Mouse (Mus musculus) regulatory T cell (primary cell): ENCODE data around the gene Olfr374.
"Not testable (repeated sequence)": the region's sequence is repeated elsewhere in the genome, so short reads cannot be mapped to it uniquely, and the experiment has no call there.

Source experiments
- in situ Hi-C: fragments of 300-600 bp; cut with MboI, MseI; formaldehyde crosslinking; loops from one replicate; pipeline ENCODE4 v1.15.1; 2025; ENCODE audit warnings: high pct_unique_total_duplicates

The Olfr374 gene

GRCm38 (mm10) chr8:72106740-72107139 lies at the start of gene Olfr374:
Olfr374 (plus strand) TSS chr8:72107040.
- in situ Hi-C loops, result no loop called here

- in situ Hi-C loops, result loop anchor here (5.0 kb wide), 1 partner anchor 40 kb away; no protein-coding TSS in a partner anchor
These were observed 49.2 kb upstream of the Olfr374 start for GRCm38 (mm10) chr8:72057643-72058042.

DNA sequence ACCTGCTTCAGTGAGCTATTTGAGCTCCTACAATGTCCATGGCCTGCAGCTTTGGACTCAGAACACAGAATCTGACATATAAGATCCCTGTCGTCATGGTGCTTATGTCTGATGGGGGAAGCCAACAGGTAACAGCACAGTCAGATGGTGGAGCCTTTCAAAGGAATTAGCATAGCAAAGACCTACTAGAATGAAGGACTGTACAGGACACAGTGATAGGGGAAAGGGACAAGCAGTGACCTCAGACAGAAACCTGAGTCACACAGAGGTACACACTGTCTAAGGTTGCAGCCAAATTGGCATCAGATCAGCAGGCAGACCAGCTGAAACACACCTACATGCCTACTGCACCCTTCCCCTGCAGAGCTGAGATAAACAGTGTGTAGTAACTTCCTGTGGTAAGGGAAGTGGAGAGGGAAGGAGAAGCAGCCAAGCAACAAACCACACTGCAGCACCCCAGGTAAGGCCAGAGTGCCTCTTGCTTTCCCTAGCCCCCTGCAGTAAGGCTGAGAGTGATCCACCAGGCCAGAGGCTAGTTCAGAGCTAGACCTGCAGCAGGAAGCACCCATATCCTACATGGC lies 39.9 kb upstream of the Olfr374 start:
- in situ Hi-C loops, result loop anchor here (5.0 kb wide), 1 partner anchor 50 kb away; no protein-coding TSS in a partner anchor

- in situ Hi-C loops, result not testable (repeated sequence)
These were observed 24.0 kb upstream of the Olfr374 start, which contains the start of gene Olfr373 for GRCm38 (mm10) chr8:72082877-72083276. Olfr373 (plus strand) TSS chr8:72083177.

- in situ Hi-C loops, result no loop called here
These were observed 22.1 kb upstream of the Olfr374 start for GRCm38 (mm10) chr8:72084744-72085143.

DNA sequence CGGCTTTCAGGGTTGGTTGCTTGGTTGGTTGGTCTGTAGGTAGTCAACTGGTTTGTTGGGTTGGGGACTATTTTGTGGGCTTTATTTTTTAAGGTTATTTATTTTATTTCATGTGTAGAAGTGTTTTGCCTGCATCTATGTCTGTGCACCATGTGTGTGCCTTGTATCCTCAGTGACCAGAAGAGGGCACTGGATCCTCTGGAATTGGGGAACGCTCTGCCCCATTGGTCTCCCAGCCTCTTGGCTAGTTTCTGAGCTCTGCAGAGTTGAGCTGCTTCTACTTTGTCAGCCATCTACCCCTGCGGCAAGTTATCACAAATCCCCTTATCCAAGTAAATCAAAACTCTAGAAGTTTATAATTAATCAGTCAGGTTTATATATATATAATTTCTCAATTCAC lies 19.2 kb upstream of the Olfr374 start:
- in situ Hi-C loops, result not testable (repeated sequence)

DNA sequence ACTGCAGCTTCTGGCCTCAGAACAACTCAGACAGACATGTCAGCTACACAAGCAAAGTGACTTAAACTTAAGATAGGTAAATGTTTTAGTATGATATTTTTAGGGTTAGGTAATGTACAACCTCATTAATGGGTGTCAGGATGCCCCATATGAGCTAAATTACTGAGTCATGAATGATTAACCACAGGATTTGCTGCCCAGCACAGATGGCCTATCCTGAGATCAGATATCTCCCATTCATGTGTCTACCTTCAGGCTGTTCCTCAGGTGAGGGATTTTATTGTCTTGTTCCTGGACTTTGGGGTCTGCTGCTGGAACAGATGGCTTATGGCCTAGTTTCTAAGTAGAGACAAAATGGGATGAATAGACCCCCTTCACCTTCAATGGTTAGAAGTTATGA lies 10.1 kb upstream of the Olfr374 start:
- in situ Hi-C loops, result loop anchor here (5.0 kb wide), 1 partner anchor 39 kb away; no protein-coding TSS in a partner anchor

DNA sequence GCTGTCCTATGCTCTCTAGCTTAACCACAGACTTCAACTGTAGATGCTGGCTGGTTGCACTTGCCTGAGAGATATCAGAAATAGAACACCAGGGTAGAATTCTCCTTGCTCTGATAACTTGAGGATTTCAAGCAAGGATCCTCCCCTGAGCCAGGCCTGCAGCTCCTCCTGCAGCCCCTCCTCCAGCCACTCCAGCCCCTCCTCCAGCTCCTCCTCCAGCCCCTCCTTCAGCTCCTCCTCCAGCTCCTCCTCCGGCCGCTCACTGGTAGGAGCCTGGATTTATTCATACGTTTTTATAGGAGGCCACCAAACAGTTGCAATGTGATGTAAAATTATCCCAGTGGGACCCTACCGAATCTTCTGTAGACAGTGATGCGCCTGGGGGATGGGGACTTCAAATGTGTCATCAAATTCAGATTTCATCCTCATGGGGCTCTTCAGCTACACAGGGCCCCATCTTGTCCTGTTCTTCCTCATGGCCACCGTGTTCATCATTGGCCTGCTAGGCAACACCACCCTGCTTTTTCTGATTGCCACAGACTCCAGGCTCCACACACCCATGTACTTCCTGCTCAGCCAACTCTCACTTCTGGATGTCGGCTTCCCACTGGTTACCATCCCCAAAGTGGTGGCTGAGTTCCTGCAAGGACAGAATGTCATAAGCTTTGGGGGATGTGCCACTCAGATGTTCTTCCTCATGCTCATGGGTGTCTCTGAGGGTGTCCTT lies 7.3 kb upstream of the Olfr374 start:
- in situ Hi-C loops, result loop anchor here (5.0 kb wide), 1 partner anchor 42 kb away; no protein-coding TSS in a partner anchor

DNA sequence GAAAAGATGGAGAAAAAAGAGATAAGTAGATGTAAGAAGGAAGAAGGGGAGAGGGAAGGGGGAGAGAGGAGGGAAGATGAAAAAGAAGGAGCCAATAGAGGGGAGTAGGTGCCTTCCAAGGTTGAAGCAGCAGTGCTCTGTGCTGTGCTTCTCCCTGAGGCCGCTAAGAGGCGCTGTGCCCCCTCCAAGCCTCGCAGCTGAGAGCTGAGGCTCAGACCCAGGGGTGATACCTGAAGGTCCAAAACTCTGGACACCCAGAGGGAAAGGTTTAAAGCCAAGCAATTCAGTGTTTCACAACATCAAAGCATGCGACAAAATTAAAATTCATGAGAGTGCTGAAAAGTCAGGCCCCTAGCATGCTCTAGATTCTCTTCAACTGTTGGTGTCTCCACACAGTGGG lies 1.7 kb upstream of the Olfr374 start:
- in situ Hi-C loops, result no loop called here

DNA sequence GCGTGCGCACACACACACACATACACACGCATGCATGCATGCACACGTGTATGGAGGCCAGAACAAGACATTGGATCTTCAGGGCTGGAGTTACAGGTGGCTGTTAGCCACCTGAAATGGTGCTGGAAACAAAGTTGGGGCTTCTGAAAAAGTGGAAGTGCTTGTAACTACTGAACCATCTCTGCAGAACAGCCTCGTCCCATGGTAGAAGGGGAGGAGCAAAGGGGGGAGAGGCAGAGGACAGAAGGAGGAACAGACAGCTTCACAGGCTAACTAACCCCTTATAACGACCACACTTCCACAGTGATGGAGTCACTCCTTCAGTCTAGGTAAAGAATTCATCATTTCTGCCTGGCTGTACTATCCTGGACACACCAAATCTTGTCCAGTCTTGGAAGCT lies 4.0 kb downstream of the Olfr374 start:
- in situ Hi-C loops, result no loop called here

GRCm38 (mm10) chr8:72112486-72112885 lies 5.6 kb downstream of the Olfr374 start:
- in situ Hi-C loops, result no loop called here

DNA sequence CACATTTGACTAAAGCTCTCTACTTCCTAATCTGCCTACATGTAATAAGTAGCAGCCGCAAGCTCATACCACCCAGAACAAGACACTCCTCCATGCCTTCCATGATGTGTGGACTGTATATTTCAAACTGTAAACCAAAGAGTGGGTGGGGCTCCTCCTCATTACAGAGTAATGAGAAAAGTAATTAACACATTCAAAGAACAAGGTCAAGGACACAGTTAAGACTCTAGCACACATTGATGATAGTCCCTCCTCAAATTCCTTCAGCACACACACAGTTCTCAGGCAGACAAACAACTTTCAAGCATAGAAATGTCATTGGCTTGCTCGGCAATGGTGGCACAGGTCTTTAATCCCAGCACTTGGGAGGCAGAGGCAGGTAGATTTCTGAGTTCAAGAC lies 8.4 kb downstream of the Olfr374 start:
- in situ Hi-C loops, result no loop called here

- in situ Hi-C loops, result no loop called here
These were observed 11.8 kb downstream of the Olfr374 start for GRCm38 (mm10) chr8:72118616-72119015.

DNA sequence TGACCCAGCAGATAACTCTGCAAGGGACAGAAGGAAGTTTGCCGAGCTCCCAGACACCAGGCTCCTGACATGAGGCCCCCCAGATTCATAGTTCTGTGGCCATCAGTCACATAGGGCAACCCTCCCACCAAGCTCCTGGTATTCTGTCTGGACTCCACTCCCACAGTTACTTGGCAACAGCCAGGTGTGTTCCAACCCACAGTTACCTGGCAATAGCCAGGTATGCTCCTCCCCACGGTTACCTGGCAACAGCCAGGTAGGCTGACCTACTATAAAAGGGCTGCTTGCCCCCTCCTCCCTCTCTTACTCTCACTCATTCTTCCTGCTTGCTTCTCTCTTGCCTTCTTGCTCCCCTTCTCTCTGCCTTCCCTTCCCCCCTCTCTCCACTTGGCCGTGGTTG lies 14.6 kb downstream of the Olfr374 start:
- in situ Hi-C loops, result not testable (repeated sequence)

DNA sequence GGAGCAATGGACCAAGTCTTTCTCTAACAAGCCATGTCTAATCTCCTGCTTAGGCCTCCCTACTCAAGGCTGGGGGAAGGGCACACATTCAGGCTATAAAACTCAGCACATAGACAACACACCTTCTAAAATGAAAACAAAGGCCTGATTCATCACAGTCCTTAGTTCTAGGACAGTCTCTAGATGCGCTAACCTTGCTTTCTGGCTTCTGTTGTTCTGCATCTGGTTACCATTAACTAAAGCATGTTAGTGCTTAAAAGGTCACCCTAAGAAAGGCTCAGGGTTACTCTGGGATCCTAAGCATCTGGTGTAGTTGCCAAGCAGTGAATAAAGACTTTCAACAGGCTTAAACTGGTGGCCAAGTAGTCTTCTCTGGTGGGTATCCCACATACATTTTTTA lies 15.2 kb downstream of the Olfr374 start:
- in situ Hi-C loops, result no loop called here

- in situ Hi-C loops, result loop anchor here (25.0 kb wide), 1 partner anchor 641 kb away; the partner anchor contains the start of genes Ano8 and Gtpbp3
These were observed 21.0 kb downstream of the Olfr374 start for GRCm38 (mm10) chr8:72127834-72128233.

DNA sequence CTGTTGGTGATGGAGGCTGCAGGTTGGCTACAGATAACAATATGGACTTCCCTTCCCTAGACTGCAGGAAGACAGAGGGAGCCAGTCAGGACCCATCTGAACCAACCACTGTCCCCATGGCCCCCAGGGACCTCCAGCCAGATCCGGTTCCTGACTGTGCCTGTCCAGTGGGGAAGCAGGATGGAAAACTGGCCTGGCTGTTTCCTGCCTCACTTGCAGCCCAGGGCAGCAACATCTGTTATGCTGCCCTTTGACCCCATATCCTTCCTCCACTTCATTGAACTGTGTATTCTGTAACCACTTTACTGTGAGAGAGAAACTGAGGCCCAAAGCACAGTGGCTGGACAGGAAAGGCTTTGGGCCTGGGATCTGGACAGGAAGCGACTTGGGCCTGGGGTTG lies 24.4 kb downstream of the Olfr374 start:
- in situ Hi-C loops, result loop anchor here (25.0 kb wide), 1 partner anchor 644 kb away; the partner anchor contains the start of genes Ano8 and Gtpbp3

DNA sequence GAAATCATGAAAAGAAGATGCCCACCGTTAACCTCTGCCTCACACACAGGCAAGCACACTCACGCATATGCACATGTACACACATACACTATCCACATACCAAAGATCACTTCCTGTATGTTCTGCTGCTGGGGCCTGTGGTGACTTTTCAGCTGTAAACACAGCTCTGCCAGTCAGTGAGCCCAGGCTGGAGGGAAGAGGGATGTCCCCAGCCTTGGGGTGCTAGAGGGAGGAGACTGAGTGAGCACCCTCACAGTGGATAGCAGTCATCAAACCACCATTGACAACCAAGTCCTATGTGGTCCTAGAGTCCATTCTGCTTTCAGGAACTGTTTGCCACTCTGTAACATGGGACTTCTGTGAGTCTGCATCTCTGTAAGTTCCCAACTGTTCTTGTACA lies 25.1 kb downstream of the Olfr374 start:
- in situ Hi-C loops, result loop anchor here (25.0 kb wide), 1 partner anchor 645 kb away; the partner anchor contains the start of genes Ano8 and Gtpbp3

DNA sequence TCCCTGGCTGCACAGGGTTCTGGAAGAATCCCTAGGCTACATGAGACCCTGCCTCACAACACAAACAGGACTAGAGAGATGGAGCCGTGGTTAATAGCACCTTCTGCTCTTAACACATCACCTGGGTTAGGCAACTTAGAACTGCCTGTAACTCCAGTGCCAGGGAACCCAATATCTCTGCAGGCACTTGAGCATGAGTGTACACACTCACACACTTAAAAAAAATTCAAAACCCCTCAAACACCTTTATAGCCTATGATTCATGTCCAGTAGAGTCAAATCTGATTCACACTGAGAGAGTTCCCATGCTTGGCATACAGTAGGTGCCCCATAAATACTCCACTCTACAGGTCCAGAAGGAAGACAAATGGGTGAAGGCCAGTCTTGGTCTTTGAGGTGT lies 25.6 kb downstream of the Olfr374 start:
- in situ Hi-C loops, result loop anchor here (25.0 kb wide), 1 partner anchor 645 kb away; the partner anchor contains the start of genes Ano8 and Gtpbp3

DNA sequence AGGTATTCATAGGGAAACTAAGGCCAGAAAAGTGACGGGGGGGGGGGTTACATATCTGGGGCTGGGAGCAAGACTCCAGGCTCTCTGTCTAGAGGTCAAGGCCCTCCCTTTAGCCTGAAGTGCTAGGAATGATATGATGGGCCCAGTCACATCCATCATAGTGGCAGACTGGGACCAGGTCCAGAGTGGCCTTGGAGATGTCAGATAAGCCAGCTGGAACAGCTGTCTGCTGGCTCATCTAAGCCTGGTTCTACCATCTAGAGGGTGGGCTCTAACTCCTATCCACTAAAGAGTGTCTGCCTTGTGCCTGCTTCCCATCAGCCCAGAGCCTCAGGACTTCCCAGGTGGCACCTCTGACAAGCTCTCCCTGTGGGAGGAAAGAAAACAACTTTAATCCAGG lies 26.1 kb downstream of the Olfr374 start:
- in situ Hi-C loops, result loop anchor here (25.0 kb wide), 1 partner anchor 646 kb away; the partner anchor contains the start of genes Ano8 and Gtpbp3

GRCm38 (mm10) chr8:72133507-72133906 lies 26.7 kb downstream of the Olfr374 start:
- in situ Hi-C loops, result loop anchor here (25.0 kb wide), 1 partner anchor 646 kb away; the partner anchor contains the start of genes Ano8 and Gtpbp3

DNA sequence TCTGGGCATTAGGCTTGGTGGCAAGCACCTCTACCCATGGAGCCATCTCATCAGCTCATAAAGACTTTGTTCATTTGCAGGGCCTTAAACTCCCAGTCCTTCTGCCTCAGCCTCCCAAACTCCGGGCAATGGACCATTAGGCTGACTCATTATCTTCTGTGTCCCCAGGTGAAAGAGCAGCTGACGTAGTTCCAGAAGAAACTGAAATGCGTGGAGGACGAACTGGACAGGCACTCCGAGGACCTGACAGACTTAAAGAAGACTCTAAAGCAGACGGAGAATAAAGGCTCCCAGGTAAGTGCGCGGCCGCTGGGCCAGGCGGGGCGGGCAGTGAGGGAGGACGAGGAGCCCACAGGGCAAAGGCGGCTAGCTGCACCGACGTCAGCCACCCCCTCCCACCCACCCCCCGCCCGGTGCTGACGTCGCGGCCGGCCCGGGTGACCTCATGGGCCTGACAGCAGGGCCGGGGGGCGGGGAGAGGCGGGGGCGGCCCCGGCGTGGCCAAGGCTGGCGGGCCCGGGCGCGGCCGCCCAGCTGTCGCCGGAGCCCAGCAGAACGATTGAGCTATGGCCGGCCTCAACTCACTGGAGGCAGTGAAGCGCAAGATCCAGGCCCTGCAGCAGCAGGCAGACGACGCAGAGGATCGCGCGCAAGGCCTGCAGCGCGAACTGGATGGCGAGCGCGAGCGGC lies 28.1 kb downstream of the Olfr374 start, which contains the start of gene Tpm4:
Gene Tpm4 (plus strand): TSS at position 220 of the 690 bp plus-strand sequence.
- in situ Hi-C loops, result loop anchor here (25.0 kb wide), 1 partner anchor 648 kb away; the partner anchor contains the start of genes Ano8 and Gtpbp3
